Mouse (Mus musculus) midbrain, embryonic 12.5 days (tissue): ENCODE data around the gene Coro1b. TPM values are rescaled to one million over a fixed set of nuclear protein-coding genes. Genes with fewer than 3 reads are reported as not detected.
"Not testable (repeated sequence)": the region's sequence is repeated elsewhere in the genome, so short reads cannot be mapped to it uniquely, and the experiment has no call there.

Source experiments
- ATAC-seq: fragments of 200-750 bp; cut with Nextera tagmentation; 2 replicates; pipeline ENCODE4 v1.8.0; 2017; ENCODE audit warnings: low read depth, moderate TSS enrichment, moderate library complexity; ENCODE audit not compliant: low FRiP score
- H3K27ac ChIP-seq: fragments of 300-500 bp; sonication (generic); replicated peaks from 2 replicates; pipeline ENCODE4 v1.5.1; 2016; ENCODE audit warnings: mild to moderate bottlenecking
- H3K27me3 ChIP-seq: fragments of 300-500 bp; sonication (generic); 2 replicates; pipeline ENCODE4 v1.6.1; 2016; ENCODE audit warnings: mild to moderate bottlenecking
- H3K36me3 ChIP-seq: fragments of 300-500 bp; sonication (generic); 2 replicates; pipeline ENCODE4 v1.6.1; 2016
- H3K4me1 ChIP-seq: fragments of 300-500 bp; sonication (generic); 2 replicates; pipeline ENCODE4 v1.6.1; 2016
- H3K4me2 ChIP-seq: fragments of 300-500 bp; sonication (generic); replicated peaks from 2 replicates; pipeline ENCODE4 v1.6.1; 2016; ENCODE audit warnings: mild to moderate bottlenecking, moderate library complexity
- H3K4me3 ChIP-seq: fragments of 300-500 bp; sonication (generic); 2 replicates; pipeline ENCODE4 v1.5.1; 2016; ENCODE audit warnings: mild to moderate bottlenecking
- H3K9ac ChIP-seq: fragments of 300-500 bp; sonication (generic); replicated peaks from 2 replicates; pipeline ENCODE4 v1.6.1; 2016; ENCODE audit warnings: mild to moderate bottlenecking, moderate library complexity
- H3K9me3 ChIP-seq: fragments of 300-500 bp; sonication (generic); 2 replicates; pipeline ENCODE4 v1.6.1; 2016; ENCODE audit warnings: mild to moderate bottlenecking
- WGBS: fragments of 180-500 bp; shearing (Covaris S2); methylation state at CpG from one replicate; pipeline ENCODE4 v1.1.7; 2016; 5-methylcytosine and 5-hydroxymethylcytosine counted together
- polyA plus RNA-seq: library from polyadenylated mRNA; unstranded; fragments of >200 nt; fragmentation: Nextera tagmentation; extraction: Ambion mirVana; gene quantifications from 2 replicates; pipeline ENCODE4 v1.2.1, GENCODE M21; 2016

Gene Coro1b
- polyA plus RNA-seq, 1 experiment from 2014 or later, result 133 TPM

DNA sequence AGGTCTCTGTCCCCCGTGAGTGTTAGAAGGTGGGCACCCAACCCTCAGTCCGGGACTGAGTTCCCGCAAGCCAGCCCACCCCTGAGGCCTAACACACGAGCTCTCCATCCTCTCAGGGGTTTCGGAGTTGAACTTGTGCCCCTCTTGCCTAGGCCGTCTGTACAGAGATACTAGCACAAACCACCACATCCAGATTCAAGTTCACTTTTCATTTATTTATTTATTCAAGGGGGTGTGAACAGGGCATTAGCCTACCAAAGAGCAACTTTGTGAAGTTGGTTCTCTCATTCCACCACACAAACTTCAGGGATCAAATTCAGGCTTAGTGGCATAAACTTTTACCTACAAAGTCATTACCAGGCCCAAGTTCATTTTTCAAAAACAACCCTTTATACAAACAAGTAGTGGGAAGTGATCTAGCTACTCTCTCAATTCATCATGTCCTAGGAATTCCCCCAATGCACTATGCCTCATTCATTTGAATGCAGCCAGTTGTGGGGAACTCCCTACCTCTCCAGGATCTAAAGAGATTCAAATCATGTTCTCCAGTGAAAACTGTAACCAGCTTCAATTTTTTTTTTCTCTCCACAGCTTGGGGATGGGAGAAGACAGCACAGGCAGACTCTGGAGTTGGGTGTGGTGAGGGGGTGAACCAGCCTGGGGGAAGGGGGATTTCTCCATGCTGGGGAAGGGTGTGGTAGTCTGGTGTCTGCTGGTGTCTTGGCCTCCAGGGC is 13.0 kb upstream of the Coro1b start:
- not testable (repeated sequence) for H3K4me1 ChIP-seq, H3K9me3 ChIP-seq, H3K4me3 ChIP-seq, H3K27ac ChIP-seq, ATAC-seq, H3K9ac ChIP-seq, H3K27me3 ChIP-seq, H3K4me2 ChIP-seq
- WGBS, result 84% methylated on average over 6 of the region's 6 CpGs
- H3K36me3 ChIP-seq, result peaks cover 27% of the 10 kb centered on the region

DNA sequence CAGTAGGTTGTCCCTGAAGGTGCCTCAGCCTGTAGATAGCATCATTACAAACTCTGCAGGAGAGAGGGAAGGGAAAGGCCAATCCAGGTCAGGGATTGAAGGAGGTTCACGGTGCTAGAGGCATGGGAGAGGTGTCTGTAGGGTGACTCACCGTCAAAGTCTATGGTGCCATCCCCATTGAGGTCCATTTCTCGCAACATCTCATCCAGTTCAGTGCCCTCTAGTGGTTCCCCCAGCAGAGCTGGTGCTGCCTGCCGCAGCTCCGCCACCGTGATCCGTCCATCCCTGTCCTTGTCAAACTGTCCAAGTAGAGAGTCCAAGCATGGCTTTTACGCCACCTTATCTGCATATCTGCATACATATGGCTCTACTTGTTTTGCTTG is 12.5 kb upstream of the Coro1b start:
- not testable (repeated sequence) for ATAC-seq, H3K27ac ChIP-seq, H3K4me2 ChIP-seq, H3K9me3 ChIP-seq, H3K27me3 ChIP-seq, H3K9ac ChIP-seq, H3K4me1 ChIP-seq, H3K4me3 ChIP-seq
- H3K36me3 ChIP-seq, result peaks cover 26% of the 10 kb centered on the region
- 21% methylated on average over 8 of the region's 8 CpGs for WGBS

DNA sequence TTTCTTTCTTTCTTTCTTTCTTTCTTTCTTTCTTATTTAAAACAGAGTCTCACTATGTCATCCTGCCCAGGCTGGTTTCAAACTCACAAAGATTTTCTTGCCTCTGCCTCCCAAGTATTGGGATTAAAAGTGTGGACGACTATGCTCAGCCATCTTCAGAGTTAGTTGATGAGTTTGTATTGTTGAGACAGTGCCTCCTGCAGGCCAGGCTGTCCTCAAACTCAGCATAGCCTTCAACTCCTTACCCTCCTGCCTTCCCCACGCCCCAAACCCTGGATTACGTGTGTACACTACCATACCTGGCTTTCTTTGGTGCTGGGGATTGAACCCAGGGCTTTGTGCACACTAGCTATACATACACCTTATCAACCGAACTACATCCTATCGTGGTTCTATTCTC is 12.0 kb upstream of the Coro1b start:
- no peak for ATAC-seq
- Histone ChIP-seq H3K27ac (no peak overlapping the region), H3K4me1 (peaks cover 5% of the 10 kb centered on the region; the same call in 1 of the 2 replicates), H3K4me2 (no peak overlapping the region), H3K4me3 (no peak overlapping the region), H3K9me3 (no peaks in the 10 kb centered on the region), H3K36me3 (peaks cover 21% of the 10 kb centered on the region), H3K9ac (no peak overlapping the region), H3K27me3 (no peaks in the 10 kb centered on the region)
- 81% methylated on average over 5 of the region's 5 CpGs for WGBS

DNA sequence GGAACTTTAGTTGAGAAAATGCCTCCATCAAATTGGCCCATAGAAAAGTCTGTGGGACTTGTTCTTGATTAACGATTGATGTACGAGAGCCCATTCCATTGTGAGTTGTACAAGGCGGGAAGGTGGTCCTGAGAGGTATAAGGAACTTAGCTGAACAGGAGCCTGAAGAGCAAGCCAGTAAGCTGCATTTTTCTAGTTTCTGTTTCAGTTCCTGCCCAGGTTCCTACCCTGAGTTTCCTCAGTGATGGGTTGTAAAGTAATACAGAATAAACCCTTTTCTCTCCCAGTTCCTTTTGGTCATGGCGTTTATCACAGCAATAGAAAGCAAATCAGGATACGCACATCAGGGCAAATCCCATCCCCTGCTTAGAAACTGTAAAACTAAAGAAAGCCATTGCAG is 10.5 kb upstream of the Coro1b start:
- no peak overlapping the region for H3K9ac ChIP-seq
- WGBS, result 85% methylated on average over 5 of the region's 5 CpGs
- H3K27ac ChIP-seq, result no peak overlapping the region
- no peaks in the 10 kb centered on the region for H3K9me3 ChIP-seq
- peaks cover 5% of the 10 kb centered on the region; the same call in 1 of the 2 replicates for H3K4me1 ChIP-seq
- H3K36me3 ChIP-seq, result peaks cover 6% of the 10 kb centered on the region
- H3K4me2 ChIP-seq, result no peak overlapping the region
- no peak for ATAC-seq
- H3K4me3 ChIP-seq, result no peak overlapping the region
- H3K27me3 ChIP-seq, result no peaks in the 10 kb centered on the region; the same call in 1 of the 2 replicates

DNA sequence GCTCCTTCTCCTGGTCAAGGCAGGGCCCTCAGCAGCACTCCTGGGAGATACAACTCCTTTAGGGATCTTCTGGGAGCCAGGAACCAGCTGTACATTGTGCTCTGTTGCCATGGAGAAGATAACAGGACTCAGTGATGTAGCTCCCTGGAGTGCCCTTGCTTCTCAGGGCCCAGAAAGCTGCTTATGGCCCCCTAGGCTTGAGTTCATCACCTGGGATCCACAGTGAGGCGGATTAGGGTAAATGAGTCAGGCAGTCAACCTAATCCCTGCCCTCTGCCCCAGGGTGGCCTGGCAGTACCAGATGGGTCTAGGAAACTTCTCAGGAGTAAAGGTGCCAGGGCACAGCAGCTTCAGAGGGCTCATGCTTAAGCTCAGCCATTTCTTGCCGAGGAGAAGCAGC is 9.0 kb upstream of the Coro1b start, which contains the start of gene Gpr152:
Gpr152 (plus strand) TSS at position 342 of the 400 bp plus-strand sequence.
- H3K27ac ChIP-seq, result no peak within 1 kb of the TSS
- no peaks in the 10 kb centered on the region; the same call in 1 of the 2 replicates for H3K27me3 ChIP-seq
- WGBS, result 55% methylated on average over 2 of the region's 2 CpGs
- peaks cover 5% of the 10 kb centered on the region; the same call in 1 of the 2 replicates for H3K4me1 ChIP-seq
- no peak within 1 kb of the TSS for H3K4me3 ChIP-seq
- H3K9ac ChIP-seq, result 0 out of 2 replicates have a peak within 1 kb of the TSS, but pooled peaks have one; percentile 11
- no peak within 1 kb of the TSS for H3K4me2 ChIP-seq
- no peaks in the 10 kb centered on the region for H3K9me3 ChIP-seq
- ATAC-seq, result no peak
- no peaks in the 10 kb centered on the region for H3K36me3 ChIP-seq

DNA sequence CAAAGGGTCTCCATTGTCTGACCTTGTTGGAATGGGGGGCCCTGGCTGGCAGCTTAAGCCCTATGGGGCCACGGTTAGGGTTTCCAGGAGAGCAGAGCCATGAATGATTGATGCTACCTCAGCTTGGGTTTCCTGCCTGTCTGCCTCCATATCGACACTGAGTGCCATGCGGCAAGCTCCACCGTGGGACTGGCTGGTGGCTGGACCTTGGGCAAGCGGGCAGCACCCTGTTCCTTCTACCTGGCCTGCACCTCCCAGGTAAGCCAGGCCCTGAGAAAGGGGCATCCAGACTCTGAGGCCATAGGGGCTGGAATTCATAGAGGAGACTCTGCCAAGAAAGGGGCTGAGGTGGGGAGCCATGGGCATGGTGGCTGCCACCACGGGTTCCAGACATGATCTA is 8.3 kb upstream of the Coro1b start:
- no peaks in the 10 kb centered on the region; the same call in 1 of the 2 replicates for H3K27me3 ChIP-seq
- H3K27ac ChIP-seq, result no peak overlapping the region
- peaks cover 5% of the 10 kb centered on the region; the same call in 1 of the 2 replicates for H3K4me1 ChIP-seq
- no peak overlapping the region for H3K9ac ChIP-seq
- ATAC-seq, result no peak
- H3K36me3 ChIP-seq, result no peaks in the 10 kb centered on the region
- WGBS, result 83% methylated on average over 6 of the region's 6 CpGs
- no peak overlapping the region for H3K4me3 ChIP-seq
- H3K4me2 ChIP-seq, result no peak overlapping the region
- H3K9me3 ChIP-seq, result no peaks in the 10 kb centered on the region

DNA sequence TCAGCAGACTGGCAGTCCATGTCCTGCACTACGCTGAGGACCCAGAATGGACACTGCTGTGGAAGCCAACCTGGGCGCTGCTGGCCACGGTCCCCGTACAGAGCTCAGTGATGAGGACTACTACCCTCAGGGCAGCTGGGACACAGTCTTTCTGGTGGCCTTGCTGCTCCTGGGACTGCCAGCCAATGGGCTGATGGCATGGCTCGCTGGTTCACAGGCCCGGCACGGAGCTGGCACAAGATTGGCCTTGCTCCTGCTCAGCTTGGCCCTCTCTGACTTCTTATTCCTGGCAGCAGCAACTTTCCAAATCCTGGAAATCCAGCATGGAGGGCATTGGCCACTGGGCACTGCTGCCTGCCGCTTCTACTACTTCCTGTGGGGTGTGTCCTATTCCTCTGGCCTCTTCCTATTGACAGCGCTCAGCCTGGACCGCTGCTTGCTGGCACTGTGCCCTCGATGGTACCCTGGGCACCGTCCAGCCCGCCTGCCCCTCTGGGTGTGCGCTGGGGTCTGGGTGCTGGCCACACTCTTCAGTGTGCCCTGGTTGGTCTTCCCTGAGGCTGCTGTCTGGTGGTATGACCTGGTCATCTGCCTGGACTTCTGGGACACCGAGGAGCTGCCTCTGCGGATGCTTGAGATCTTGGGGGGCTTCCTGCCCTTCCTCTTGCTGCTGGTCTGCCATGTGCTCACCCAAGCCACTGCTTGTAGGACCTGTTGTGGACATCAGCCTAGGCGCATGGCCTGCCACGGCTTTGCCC is 5.8 kb upstream of the Coro1b start:
- Histone ChIP-seq H3K4me2 (no peak overlapping the region), H3K9ac (no peak overlapping the region), H3K27ac (no peak overlapping the region), H3K27me3 (no peaks in the 10 kb centered on the region; the same call in 1 of the 2 replicates), H3K36me3 (no peaks in the 10 kb centered on the region), H3K9me3 (no peaks in the 10 kb centered on the region), H3K4me3 (no peak overlapping the region), H3K4me1 (peaks cover 6% of the 10 kb centered on the region)
- ATAC-seq, result no peak
- 92% methylated on average over 18 of the region's 18 CpGs for WGBS

DNA sequence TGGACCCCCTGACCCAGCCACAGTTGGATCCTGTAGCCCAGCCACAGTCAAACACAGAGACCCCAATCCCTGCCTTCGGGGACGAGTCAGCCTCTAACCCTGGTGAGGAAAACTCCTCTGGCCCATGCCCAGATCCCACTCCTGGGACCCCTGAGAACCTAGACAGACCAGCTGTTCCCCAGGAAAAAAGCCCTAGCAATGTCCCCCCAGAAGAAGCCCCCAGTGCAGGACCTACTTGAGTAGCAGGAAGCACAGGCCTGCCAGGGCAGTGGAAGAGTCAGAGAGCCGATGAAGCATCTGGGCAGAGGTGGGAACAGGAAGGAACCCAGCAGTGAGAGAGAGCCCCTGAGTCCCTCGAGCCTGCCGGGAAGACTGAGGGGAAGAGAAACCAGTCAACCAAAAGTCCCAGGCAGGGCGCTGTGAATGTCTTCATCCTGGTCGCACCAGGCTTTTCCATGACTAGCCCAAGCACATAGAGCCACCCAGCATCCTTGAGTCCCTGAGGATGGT is 4.6 kb upstream of the Coro1b start, which contains the start of gene Cabp4:
Cabp4 (minus strand) TSS at position 275 of the 510 bp plus-strand sequence.
- Histone ChIP-seq H3K27me3 (no peaks in the 10 kb centered on the region; the same call in 1 of the 2 replicates), H3K4me3 (no peak within 1 kb of the TSS), H3K9me3 (no peaks in the 10 kb centered on the region), H3K36me3 (no peaks in the 10 kb centered on the region), H3K9ac (no peak within 1 kb of the TSS), H3K27ac (no peak within 1 kb of the TSS), H3K4me2 (no peak within 1 kb of the TSS), H3K4me1 (peaks cover 13% of the 10 kb centered on the region)
- WGBS, result 82% methylated on average over 7 of the region's 7 CpGs
- no peak for ATAC-seq

DNA sequence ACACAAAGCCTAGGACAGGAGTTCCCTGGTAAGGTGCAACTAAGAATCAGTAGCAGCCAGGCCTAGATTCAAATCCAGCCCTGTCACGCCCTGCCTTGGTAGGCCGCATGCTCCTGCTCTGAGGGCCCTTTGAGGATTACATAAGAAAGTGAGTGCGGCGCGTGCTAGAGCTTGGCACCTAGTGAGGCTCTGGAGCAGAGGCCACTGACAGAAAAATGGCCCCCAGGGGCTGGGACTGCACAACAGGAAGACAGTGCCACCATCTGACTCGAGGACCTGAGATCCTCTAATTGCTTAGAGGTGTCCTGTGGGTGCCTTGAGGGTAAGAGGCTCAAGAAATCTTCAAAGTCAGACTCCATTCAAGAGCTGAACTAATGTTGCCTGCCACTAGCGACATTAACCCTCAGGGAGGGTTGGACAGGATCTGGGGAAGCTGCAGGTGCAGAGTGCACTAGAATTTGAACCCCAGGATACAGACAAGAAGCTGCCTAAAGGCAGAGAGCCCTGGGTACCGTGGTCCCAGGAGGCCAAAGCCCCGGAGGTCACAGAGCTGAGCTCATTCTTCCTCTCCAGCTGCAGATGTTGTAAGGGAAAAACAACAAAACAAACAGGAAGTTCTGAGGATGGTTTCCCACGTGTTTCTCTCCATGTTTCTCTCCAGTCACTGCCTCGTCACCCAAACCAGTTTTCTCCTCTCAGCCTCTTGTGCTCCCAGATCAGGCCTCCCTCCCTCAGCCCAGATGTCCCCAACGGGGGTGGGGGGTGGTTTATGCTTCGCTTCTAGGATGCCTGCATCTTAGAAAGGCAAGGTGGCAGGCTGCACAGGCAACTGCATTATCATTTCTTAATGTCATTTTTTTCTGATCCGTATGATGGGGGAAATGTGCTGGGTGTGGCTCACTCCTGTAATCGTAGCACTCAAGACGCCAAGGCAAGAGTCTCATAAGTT is 3.6 kb upstream of the Coro1b start:
- no peak overlapping the region for H3K4me2 ChIP-seq
- H3K27me3 ChIP-seq, result no peaks in the 10 kb centered on the region; the same call in 1 of the 2 replicates
- no peak overlapping the region for H3K27ac ChIP-seq
- H3K4me3 ChIP-seq, result no peak overlapping the region
- H3K36me3 ChIP-seq, result no peaks in the 10 kb centered on the region
- ATAC-seq, result no peak
- peaks cover 18% of the 10 kb centered on the region for H3K4me1 ChIP-seq
- 85% methylated on average over 16 of the region's 16 CpGs for WGBS
- H3K9ac ChIP-seq, result no peak overlapping the region
- H3K9me3 ChIP-seq, result no peaks in the 10 kb centered on the region

DNA sequence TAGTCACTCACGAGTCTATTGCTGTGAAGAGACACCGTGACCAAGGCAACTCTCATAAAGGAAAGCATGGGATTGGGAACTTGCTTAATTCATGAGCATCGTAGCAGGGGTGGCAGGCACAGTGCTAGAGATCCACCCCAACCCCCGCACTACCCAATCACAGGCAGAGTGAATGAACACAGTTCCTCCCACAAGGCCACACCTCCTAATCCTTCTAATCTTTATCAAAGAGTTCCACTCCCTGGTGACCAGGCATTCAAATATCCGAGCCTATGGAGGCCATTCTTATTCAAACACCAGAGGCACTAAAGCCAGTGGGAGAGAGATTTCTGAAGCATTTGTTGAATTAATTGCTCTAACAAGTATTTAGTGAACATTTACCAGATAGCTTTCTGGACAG is 2.5 kb upstream of the Coro1b start:
- ATAC-seq, result no peak
- Histone ChIP-seq H3K9ac (no peak overlapping the region), H3K9me3 (no peaks in the 10 kb centered on the region), H3K4me1 (peaks cover 22% of the 10 kb centered on the region), H3K4me3 (no peak overlapping the region), H3K36me3 (peaks cover 7% of the 10 kb centered on the region), H3K27me3 (no peaks in the 10 kb centered on the region; the same call in 1 of the 2 replicates), H3K27ac (no peak overlapping the region), H3K4me2 (no peak overlapping the region)
- 81% methylated on average over 5 of the region's 5 CpGs for WGBS

DNA sequence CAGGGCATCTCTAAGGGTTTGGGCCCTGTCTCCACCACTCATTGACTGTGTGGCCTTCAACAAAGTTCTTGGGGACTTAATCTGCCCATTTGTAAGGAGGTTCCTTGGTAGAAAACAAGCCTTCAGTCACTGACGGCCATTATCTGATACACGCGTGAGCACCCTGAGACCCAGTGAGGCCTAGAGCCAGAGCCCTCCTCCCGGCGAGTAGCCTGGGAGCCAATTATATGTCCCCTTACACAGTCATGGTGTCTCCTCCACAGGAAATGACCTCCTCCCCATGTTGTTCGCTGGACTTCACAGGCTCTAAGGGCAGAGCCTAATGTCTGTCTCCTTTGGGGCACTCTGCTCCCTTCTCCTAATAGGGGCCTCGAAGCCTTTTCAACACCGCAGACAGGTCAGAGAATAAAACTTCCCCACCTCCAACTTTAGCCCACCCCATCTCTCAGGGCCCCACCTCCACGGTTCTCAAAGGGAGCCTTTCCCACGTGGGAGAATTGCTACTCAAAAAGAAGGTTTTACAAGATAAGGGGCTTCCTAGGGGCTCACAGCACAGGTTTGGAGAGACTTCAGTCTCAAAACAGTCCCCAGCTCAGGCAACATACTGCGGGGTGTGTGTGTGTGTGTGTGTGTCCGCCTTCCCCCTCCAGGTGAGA is 1.9 kb upstream of the Coro1b start:
- H3K9me3 ChIP-seq, result no peaks in the 10 kb centered on the region
- no peak for ATAC-seq
- no peaks in the 10 kb centered on the region; the same call in 1 of the 2 replicates for H3K27me3 ChIP-seq
- WGBS, result 61% methylated on average over 12 of the region's 12 CpGs
- peaks cover 12% of the 10 kb centered on the region for H3K36me3 ChIP-seq
- H3K4me1 ChIP-seq, result peaks cover 22% of the 10 kb centered on the region
- no peak overlapping the region for H3K9ac ChIP-seq
- no peak overlapping the region for H3K4me3 ChIP-seq
- H3K27ac ChIP-seq, result no peak overlapping the region
- H3K4me2 ChIP-seq, result no peak overlapping the region
